Mouse (Mus musculus): Measurements from ENCODE around the gene 1810062G17Rik. TPM values are rescaled to one million over a fixed set of nuclear protein-coding genes. Genes with fewer than 3 reads are reported as not detected.

Gene 1810062G17Rik
- polyA plus RNA-seq (2017; shearing (Covaris generic)), result 0.71 TPM

GRCm38 (mm10) chr3:36475532-36476087 is at the start of gene 1810062G17Rik, which contains the start of gene Anxa5:
TSS of gene 1810062G17Rik (plus strand) at chr3:36475937.
TSS of gene Anxa5 (minus strand) at chr3:36475894.

GRCm38 (mm10) chr3:36521073-36522060 is 45.6 kb downstream of the 1810062G17Rik start, which contains the start of gene Gm11549:
TSS of gene Gm11549 (minus strand) at chr3:36521813.

Other genes with a start within 250 kb of the 1810062G17Rik start
- 158 TPM for gene Anxa5, start within 50 bp of the 1810062G17Rik start, polyA plus RNA-seq (2017; shearing (Covaris generic))
- gene Gm11549, start 45.9 kb downstream of the 1810062G17Rik start, polyA plus RNA-seq (2017; shearing (Covaris generic)), result not detected
- 36.6 TPM for gene Exosc9, start 76.7 kb downstream of the 1810062G17Rik start, polyA plus RNA-seq (2017; shearing (Covaris generic))
- gene Ccna2, start 96.2 kb downstream of the 1810062G17Rik start, polyA plus RNA-seq (2017; shearing (Covaris generic)), result not detected
- 1.5 TPM for gene Bbs7, start 137.5 kb downstream of the 1810062G17Rik start, polyA plus RNA-seq (2017; shearing (Covaris generic))
- gene Trpc3, start 214.2 kb downstream of the 1810062G17Rik start, polyA plus RNA-seq (2017; shearing (Covaris generic)), result 0.96 TPM